Mouse (Mus musculus) forebrain, embryonic 14.5 days (tissue): ENCODE results near the gene Tspan17. TPM values are rescaled to one million over a fixed set of nuclear protein-coding genes. Genes with fewer than 3 reads are reported as not detected.

Experiments
- ATAC-seq: fragments of 200-750 bp; cut with Nextera tagmentation; 2 replicates; pipeline ENCODE4 v1.8.0; 2017; ENCODE audit warnings: mild to moderate bottlenecking, moderate library complexity
- DNase-seq: peaks from one replicate; pipeline ENCODE4 v3.0.0-alpha.2; 2015; ENCODE audit warnings: low spot score
- H3K27ac ChIP-seq: fragments of 300-500 bp; sonication (generic); 2 replicates; pipeline ENCODE4 v1.5.1; 2014; ENCODE audit warnings: low read depth, mild to moderate bottlenecking, control low read depth, low read length, moderate library complexity
- H3K27me3 ChIP-seq: fragments of 300-500 bp; sonication (generic); replicated peaks from 2 replicates; pipeline ENCODE4 v1.6.1; 2014; ENCODE audit warnings: low read length, control low read depth, mixed read lengths; ENCODE audit not compliant: control insufficient read depth, insufficient read depth
- H3K36me3 ChIP-seq: fragments of 300-500 bp; sonication (generic); 2 replicates; pipeline ENCODE4 v1.6.1; 2014; ENCODE audit warnings: low read length, control low read depth; ENCODE audit not compliant: control insufficient read depth, insufficient read depth
- H3K4me1 ChIP-seq: fragments of 300-500 bp; sonication (generic); 2 replicates; pipeline ENCODE4 v1.6.1; 2014; ENCODE audit warnings: antibody characterized with exemption, low read length, control low read depth; ENCODE audit not compliant: control insufficient read depth, insufficient read depth
- H3K4me2 ChIP-seq: fragments of 300-500 bp; sonication (generic); 2 replicates; pipeline ENCODE4 v1.6.1; 2014; ENCODE audit warnings: mild to moderate bottlenecking, control low read depth, low read length
- H3K4me3 ChIP-seq: fragments of 300-500 bp; sonication (generic); 2 replicates; pipeline ENCODE4 v1.5.1; 2014; ENCODE audit warnings: low read depth, low read length, control low read depth
- H3K9ac ChIP-seq: fragments of 300-500 bp; sonication (generic); 2 replicates; pipeline ENCODE4 v1.6.1; 2014; ENCODE audit warnings: mild to moderate bottlenecking, low read length, control low read depth, moderate library complexity
- H3K9me3 ChIP-seq: fragments of 300-500 bp; sonication (generic); replicated peaks from 2 replicates; pipeline ENCODE4 v1.6.1; 2016; ENCODE audit warnings: low read length, control low read depth, mixed read lengths; ENCODE audit not compliant: control insufficient read depth
- WGBS: fragments of 180-500 bp; shearing (Covaris S2); extraction: QIAGEN DNeasy Blood & Tissue Kit; methylation state at CpG from one replicate; pipeline ENCODE4 v1.1.7; 2014; 5-methylcytosine and 5-hydroxymethylcytosine counted together
- polyA plus RNA-seq: library from polyadenylated mRNA; unstranded; fragments of >200 nt; fragmentation: Nextera tagmentation; extraction: Ambion mirVana; gene quantifications from 2 replicates; pipeline ENCODE4 v1.2.1, GENCODE M21; 2014

The Tspan17 gene
- polyA plus RNA-seq: 16.0 and 16.3 TPM in 2 replicates

- peak within 1 kb of the TSS; percentile 54 for H3K4me3 ChIP-seq
- H3K9ac ChIP-seq: peak within 1 kb of the TSS; percentile 63
- no peak within 1 kb of the TSS for H3K27ac ChIP-seq
- 2% methylated on average over 45 of the region's 49 CpGs for WGBS
- no peaks in the 10 kb centered on the region for H3K9me3 ChIP-seq
- peaks cover 3% of the 10 kb centered on the region; the same call in 1 of the 2 replicates for H3K4me1 ChIP-seq
- peak within 1 kb of the TSS; percentile 97 for H3K4me2 ChIP-seq
- no peaks in the 10 kb centered on the region for H3K36me3 ChIP-seq
- 0 out of 2 replicates have a peak, but pooled peaks cover 6% of the 10 kb centered on the region for H3K27me3 ChIP-seq
- DNase-seq (peak; percentile 94), ATAC-seq (peak; percentile 91)
Observed at GRCm38 (mm10) chr13:54788740-54789560, at the start of gene Tspan17. Gene Tspan17 (plus strand): TSS chr13:54789377.

- Histone ChIP-seq H3K9ac (no peak overlapping the region; the same call in 1 of the 2 replicates), H3K4me2 (peak overlapping the region; percentile 67), H3K36me3 (peaks cover 12% of the 10 kb centered on the region), H3K27ac (no peak overlapping the region), H3K4me3 (no peak overlapping the region), H3K27me3 (0 out of 2 replicates have a peak, but pooled peaks cover 3% of the 10 kb centered on the region), H3K4me1 (peaks cover 26% of the 10 kb centered on the region), H3K9me3 (no peaks in the 10 kb centered on the region)
- no peak for ATAC-seq
- no peak for DNase-seq
- WGBS: 40% methylated on average over 6 of the region's 6 CpGs
Observed at GRCm38 (mm10) chr13:54746110-54746509, 43.1 kb upstream of the Tspan17 start.

- 37% methylated on average over 10 of the region's 10 CpGs for WGBS
- Histone ChIP-seq H3K4me3 (0 out of 2 replicates have a peak overlapping the region, but pooled peaks have one; percentile 8), H3K36me3 (0 out of 2 replicates have a peak, but pooled peaks cover 5% of the 10 kb centered on the region), H3K4me1 (peaks cover 26% of the 10 kb centered on the region), H3K4me2 (peak overlapping the region; percentile 67), H3K9ac (no peak overlapping the region; the same call in 1 of the 2 replicates), H3K27me3 (0 out of 2 replicates have a peak, but pooled peaks cover 6% of the 10 kb centered on the region), H3K9me3 (no peaks in the 10 kb centered on the region), H3K27ac (no peak overlapping the region)
- DNase-seq (no peak), ATAC-seq (no peak)
Observed at GRCm38 (mm10) chr13:54746896-54747295, 42.3 kb upstream of the Tspan17 start.

- ATAC-seq (no peak), DNase-seq (no peak)
- Histone ChIP-seq H3K9ac (peak overlapping the region; percentile 81), H3K27me3 (0 out of 2 replicates have a peak, but pooled peaks cover 6% of the 10 kb centered on the region), H3K4me3 (peak overlapping the region; percentile 61), H3K4me2 (peak overlapping the region; percentile 67), H3K9me3 (no peaks in the 10 kb centered on the region), H3K4me1 (peaks cover 26% of the 10 kb centered on the region), H3K36me3 (0 out of 2 replicates have a peak, but pooled peaks cover 4% of the 10 kb centered on the region), H3K27ac (no peak overlapping the region)
- 84% methylated on average over 8 of the region's 8 CpGs for WGBS
Observed at GRCm38 (mm10) chr13:54748190-54748589, 41.0 kb upstream of the Tspan17 start.

GRCm38 (mm10) chr13:54748721-54749060, 40.5 kb upstream of the Tspan17 start:
- Histone ChIP-seq H3K27ac (peak overlapping the region; percentile 90; the same call in 1 of the 2 replicates), H3K4me2 (peak overlapping the region; percentile 67), H3K9ac (peak overlapping the region; percentile 81), H3K4me1 (peaks cover 26% of the 10 kb centered on the region), H3K27me3 (0 out of 2 replicates have a peak, but pooled peaks cover 6% of the 10 kb centered on the region), H3K9me3 (no peaks in the 10 kb centered on the region), H3K36me3 (0 out of 2 replicates have a peak, but pooled peaks cover 4% of the 10 kb centered on the region), H3K4me3 (peak overlapping the region; percentile 61)
- ATAC-seq (peak; percentile 7; the same call in 1 of the 2 replicates), DNase-seq (no peak)
- 29% methylated on average over 10 of the region's 10 CpGs for WGBS

- Histone ChIP-seq H3K27ac (peak overlapping the region; percentile 90), H3K4me3 (peak overlapping the region; percentile 61), H3K4me1 (peaks cover 29% of the 10 kb centered on the region), H3K27me3 (0 out of 2 replicates have a peak, but pooled peaks cover 6% of the 10 kb centered on the region), H3K9ac (peak overlapping the region; percentile 81), H3K36me3 (0 out of 2 replicates have a peak, but pooled peaks cover 4% of the 10 kb centered on the region), H3K9me3 (no peaks in the 10 kb centered on the region), H3K4me2 (peak overlapping the region; percentile 67)
- peak; percentile 87 for DNase-seq
- WGBS: 2% methylated on average over 50 of the region's 100 CpGs
- ATAC-seq: peak; percentile 91
Observed at GRCm38 (mm10) chr13:54749061-54749863, 39.9 kb upstream of the Tspan17 start.

- Histone ChIP-seq H3K9me3 (no peaks in the 10 kb centered on the region), H3K4me2 (peak within 1 kb of the TSS; percentile 67), H3K36me3 (0 out of 2 replicates have a peak, but pooled peaks cover 4% of the 10 kb centered on the region), H3K9ac (peak within 1 kb of the TSS; percentile 81), H3K27me3 (0 out of 2 replicates have a peak, but pooled peaks cover 6% of the 10 kb centered on the region), H3K27ac (peak within 1 kb of the TSS; percentile 90), H3K4me1 (peaks cover 35% of the 10 kb centered on the region), H3K4me3 (peak within 1 kb of the TSS; percentile 61)
- ATAC-seq: peak; percentile 80
- peak; percentile 72 for DNase-seq
- 1% methylated on average over 29 of the region's 29 CpGs for WGBS
Observed at GRCm38 (mm10) chr13:54749864-54750411, 39.2 kb upstream of the Tspan17 start, which contains the start of gene Gprin1. Gene Gprin1 (minus strand): TSS chr13:54749874.

GRCm38 (mm10) chr13:54750699-54751098, 38.5 kb upstream of the Tspan17 start:
- H3K4me1 ChIP-seq: peaks cover 41% of the 10 kb centered on the region
- DNase-seq: no peak
- no peaks in the 10 kb centered on the region for H3K9me3 ChIP-seq
- 2% methylated on average over 8 of the region's 8 CpGs for WGBS
- no peak overlapping the region for H3K27ac ChIP-seq
- no peak overlapping the region for H3K4me3 ChIP-seq
- H3K4me2 ChIP-seq: 0 out of 2 replicates have a peak overlapping the region, but pooled peaks have one; percentile 67
- ATAC-seq: no peak
- H3K27me3 ChIP-seq: 0 out of 2 replicates have a peak, but pooled peaks cover 6% of the 10 kb centered on the region
- no peak overlapping the region for H3K9ac ChIP-seq
- H3K36me3 ChIP-seq: 0 out of 2 replicates have a peak, but pooled peaks cover 4% of the 10 kb centered on the region
